Mouse (Mus musculus) stomach, postnatal 0 days (tissue): ENCODE measurements around the gene Rpl32. TPM values are rescaled to one million over a fixed set of nuclear protein-coding genes. Genes with fewer than 3 reads are reported as not detected.
A peak's percentile ranks its signal among the peaks of the same experiment; 100 is the strongest.

Experiments used
- ATAC-seq: fragments of 200-750 bp; cut with Nextera tagmentation; 2 replicates; pipeline ENCODE4 v1.8.0; 2017; ENCODE audit not compliant: low FRiP score, low TSS enrichment
- DNase-seq: peaks from one replicate; pipeline ENCODE4 v3.0.0-alpha.2; 2016; ENCODE audit warnings: low spot score
- H3K27ac ChIP-seq: fragments of 300-500 bp; sonication (generic); replicated peaks from 2 replicates; pipeline ENCODE4 v1.5.1; 2014; ENCODE audit warnings: mild to moderate bottlenecking, control low read depth
- H3K27me3 ChIP-seq: fragments of 300-500 bp; sonication (generic); 2 replicates; pipeline ENCODE4 v1.6.1; 2014; ENCODE audit warnings: low read length; ENCODE audit not compliant: control insufficient read depth, insufficient read depth
- H3K36me3 ChIP-seq: fragments of 300-500 bp; sonication (generic); 2 replicates; pipeline ENCODE4 v1.6.1; 2014; ENCODE audit warnings: low read length, mixed read lengths; ENCODE audit not compliant: control insufficient read depth, insufficient read depth
- H3K4me1 ChIP-seq: fragments of 300-500 bp; sonication (generic); replicated peaks from 2 replicates; pipeline ENCODE4 v1.6.1; 2014; ENCODE audit warnings: antibody characterized with exemption; ENCODE audit not compliant: control insufficient read depth, insufficient read depth
- H3K4me2 ChIP-seq: fragments of 300-500 bp; sonication (generic); replicated peaks from 2 replicates; pipeline ENCODE4 v1.6.1; 2014; ENCODE audit warnings: low read depth, mild to moderate bottlenecking, control low read depth, moderate library complexity
- H3K4me3 ChIP-seq: fragments of 300-500 bp; sonication (generic); 2 replicates; pipeline ENCODE4 v1.5.1; 2014; ENCODE audit warnings: low read depth, low read length, control low read depth
- H3K9ac ChIP-seq: fragments of 300-500 bp; sonication (generic); 2 replicates; pipeline ENCODE4 v1.6.1; 2014; ENCODE audit warnings: mild to moderate bottlenecking, low read length, control low read depth, mixed read lengths
- H3K9me3 ChIP-seq: fragments of 300-500 bp; sonication (generic); 2 replicates; pipeline ENCODE4 v1.6.1; 2016; ENCODE audit warnings: low read length; ENCODE audit not compliant: control insufficient read depth
- CTCF ChIP-seq: IDR thresholded peaks from 2 replicates; pipeline ENCODE4 v1.5.1; 2016; ENCODE audit warnings: antibody characterized with exemption, low read depth, mild to moderate bottlenecking, moderate library complexity
- EP300 ChIP-seq: optimal IDR thresholded peaks from 2 replicates; pipeline ENCODE3; 2016; ENCODE audit warnings: antibody characterized with exemption
- WGBS: fragments of 180-500 bp; shearing (Covaris S2); extraction: QIAGEN DNeasy Blood & Tissue Kit; methylation state at CpG from one replicate; pipeline ENCODE4 v1.1.7; 2014; 5-methylcytosine and 5-hydroxymethylcytosine counted together
- microRNA-seq: library from miRNA; unstranded; fragments of <30 nt; microRNA quantifications from one replicate; pipeline ENCODE4, GENCODE M21; 2016
- polyA plus RNA-seq: library from polyadenylated mRNA; unstranded; fragments of >200 nt; fragmentation: Nextera tagmentation; extraction: Ambion mirVana; gene quantifications from 2 replicates; pipeline ENCODE4 v1.2.1, GENCODE M21; 2015

The Rpl32 gene
- polyA plus RNA-seq, 1 experiment from 2014 or later, result 2,431 TPM

DNA sequence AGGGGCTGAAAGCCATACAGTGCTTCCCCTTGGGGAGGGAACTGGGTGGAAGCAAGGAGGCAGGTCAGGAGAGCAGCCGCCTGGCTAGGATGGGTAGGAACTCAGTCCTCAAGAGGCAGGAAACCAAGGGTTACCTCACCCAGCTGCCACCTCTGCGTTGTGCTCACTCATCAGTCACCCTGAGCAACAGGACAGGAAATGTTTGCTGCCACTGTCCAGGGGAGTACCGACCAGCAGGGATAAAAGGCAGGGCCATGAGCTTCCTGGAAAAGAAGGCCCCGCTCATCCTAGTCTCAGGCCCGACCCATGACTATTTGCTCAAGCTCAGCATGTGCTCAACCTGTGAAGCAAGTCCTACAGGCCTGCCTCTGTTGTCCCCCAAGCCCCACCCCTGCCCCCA is 49.1 kb downstream of the Rpl32 start:
- no peak overlapping the region for H3K9ac ChIP-seq
- peak overlapping the region; percentile 25; the same call in 1 of the 2 replicates for H3K4me2 ChIP-seq
- peak; percentile 42 for DNase-seq
- H3K36me3 ChIP-seq, result no peaks in the 10 kb centered on the region
- TF ChIP-seq CTCF (no peak), EP300 (no peak)
- ATAC-seq, result peak; percentile 65
- no peaks in the 10 kb centered on the region for H3K9me3 ChIP-seq
- no peaks in the 10 kb centered on the region for H3K27me3 ChIP-seq
- WGBS, result 41% methylated on average over 5 of the region's 5 CpGs
- peak overlapping the region; percentile 90 for H3K27ac ChIP-seq
- H3K4me3 ChIP-seq, result no peak overlapping the region
- H3K4me1 ChIP-seq, result no peaks in the 10 kb centered on the region

DNA sequence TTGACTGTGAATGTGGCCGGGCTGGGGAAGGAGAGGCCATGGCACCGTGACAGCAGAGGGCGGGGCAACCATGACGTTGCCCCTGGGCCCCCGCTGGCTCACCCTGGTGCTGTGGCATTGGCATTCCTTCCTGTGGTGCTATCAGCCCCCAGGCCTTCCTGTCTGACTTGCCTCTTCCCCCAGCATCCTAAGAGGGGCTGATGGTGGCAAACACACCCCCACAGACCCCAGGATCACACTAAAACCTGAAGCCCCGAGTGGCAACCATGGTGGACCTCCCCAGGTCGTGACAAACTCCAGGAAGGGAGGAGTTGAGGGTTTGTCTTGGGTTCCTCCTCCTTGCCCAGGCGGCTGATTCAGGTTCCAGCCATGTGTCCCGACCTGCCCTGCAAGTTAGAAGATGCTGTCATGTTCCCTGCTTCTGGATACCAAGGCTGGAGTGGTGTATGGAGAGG is 49.5 kb downstream of the Rpl32 start:
- peak; percentile 76 for DNase-seq
- no peaks in the 10 kb centered on the region for H3K36me3 ChIP-seq
- 38% methylated on average over 9 of the region's 9 CpGs for WGBS
- no peak for TF ChIP-seq CTCF
- TF ChIP-seq EP300, result no peak
- H3K27ac ChIP-seq, result peak overlapping the region; percentile 90
- no peaks in the 10 kb centered on the region for H3K4me1 ChIP-seq
- H3K4me2 ChIP-seq, result peak overlapping the region; percentile 42
- peak overlapping the region; percentile 41 for H3K9ac ChIP-seq
- no peaks in the 10 kb centered on the region for H3K9me3 ChIP-seq
- no peaks in the 10 kb centered on the region for H3K27me3 ChIP-seq
- no peak overlapping the region for H3K4me3 ChIP-seq
- peak; percentile 76 for ATAC-seq

DNA sequence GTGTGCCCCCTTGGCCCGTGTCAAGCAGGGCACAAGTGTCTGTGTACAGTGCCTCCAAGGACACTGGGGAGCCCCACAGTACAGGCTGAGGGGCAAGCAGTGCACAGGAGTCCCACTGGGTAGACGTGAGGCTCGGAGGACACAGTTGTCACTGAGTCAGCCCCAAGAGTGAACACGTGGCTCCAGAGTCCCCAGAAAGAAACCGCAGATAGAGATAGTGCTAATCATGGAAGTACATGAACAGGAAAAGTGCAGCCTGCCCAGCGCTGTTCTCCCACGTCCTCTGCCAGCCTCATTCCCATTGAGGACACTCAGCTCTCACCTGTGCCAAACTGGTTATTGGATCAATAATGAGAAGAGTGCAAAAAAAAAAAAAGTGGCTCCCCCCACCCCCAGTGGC is 53.0 kb downstream of the Rpl32 start:
- no peak overlapping the region for H3K9ac ChIP-seq
- H3K36me3 ChIP-seq, result no peaks in the 10 kb centered on the region
- H3K27ac ChIP-seq, result no peak overlapping the region
- WGBS, result 78% methylated on average over 7 of the region's 7 CpGs
- ATAC-seq, result no peak
- H3K4me3 ChIP-seq, result no peak overlapping the region
- H3K4me2 ChIP-seq, result no peak overlapping the region
- TF ChIP-seq EP300 (no peak), CTCF (no peak)
- no peaks in the 10 kb centered on the region for H3K4me1 ChIP-seq
- H3K27me3 ChIP-seq, result no peaks in the 10 kb centered on the region
- no peaks in the 10 kb centered on the region for H3K9me3 ChIP-seq
- no peak for DNase-seq

Small RNA genes lying within 50 kb of the gene (microRNA-seq; reads per million reads assigned to microRNA genes)
- not detected for gene Mir7660

Other genes with a start within 250 kb of the Rpl32 start
- gene Mkrn2os, start 216.2 kb downstream of the Rpl32 start, polyA plus RNA-seq, result 27.4 and 30.5 TPM in 2 replicates
- 17.8 and 19.4 TPM in 2 replicates for gene Mkrn2, start 206.8 kb downstream of the Rpl32 start, polyA plus RNA-seq
- gene Raf1, start 132.1 kb downstream of the Rpl32 start, polyA plus RNA-seq, result 67.1 and 70.8 TPM in 2 replicates
- 90.6 and 100.0 TPM in 2 replicates for gene Tmem40, start 46.3 kb downstream of the Rpl32 start, polyA plus RNA-seq
- gene Cand2, start 34.2 kb downstream of the Rpl32 start, polyA plus RNA-seq, result 3.2 and 3.5 TPM in 2 replicates
- gene Efcab12, start 29.7 kb upstream of the Rpl32 start, polyA plus RNA-seq, result 0.17 and 0.29 TPM in 2 replicates
- gene Mbd4, start 44.6 kb upstream of the Rpl32 start, polyA plus RNA-seq, result 4.1 and 4.8 TPM in 2 replicates
- gene Ift122, start 44.7 kb upstream of the Rpl32 start, polyA plus RNA-seq, result 4.9 and 5.3 TPM in 2 replicates
- 0.10 TPM in 2 replicates for gene Rho, start 123.0 kb upstream of the Rpl32 start, polyA plus RNA-seq
- gene H1foo, start 136.2 kb upstream of the Rpl32 start, polyA plus RNA-seq, result not detected in 2 replicates
- gene Plxnd1, start 186.3 kb upstream of the Rpl32 start, polyA plus RNA-seq, result 9.7 and 10.4 TPM in 2 replicates